8 mouse cellular contexts compared by ENCODE assay signal in the genomic region with DNA sequence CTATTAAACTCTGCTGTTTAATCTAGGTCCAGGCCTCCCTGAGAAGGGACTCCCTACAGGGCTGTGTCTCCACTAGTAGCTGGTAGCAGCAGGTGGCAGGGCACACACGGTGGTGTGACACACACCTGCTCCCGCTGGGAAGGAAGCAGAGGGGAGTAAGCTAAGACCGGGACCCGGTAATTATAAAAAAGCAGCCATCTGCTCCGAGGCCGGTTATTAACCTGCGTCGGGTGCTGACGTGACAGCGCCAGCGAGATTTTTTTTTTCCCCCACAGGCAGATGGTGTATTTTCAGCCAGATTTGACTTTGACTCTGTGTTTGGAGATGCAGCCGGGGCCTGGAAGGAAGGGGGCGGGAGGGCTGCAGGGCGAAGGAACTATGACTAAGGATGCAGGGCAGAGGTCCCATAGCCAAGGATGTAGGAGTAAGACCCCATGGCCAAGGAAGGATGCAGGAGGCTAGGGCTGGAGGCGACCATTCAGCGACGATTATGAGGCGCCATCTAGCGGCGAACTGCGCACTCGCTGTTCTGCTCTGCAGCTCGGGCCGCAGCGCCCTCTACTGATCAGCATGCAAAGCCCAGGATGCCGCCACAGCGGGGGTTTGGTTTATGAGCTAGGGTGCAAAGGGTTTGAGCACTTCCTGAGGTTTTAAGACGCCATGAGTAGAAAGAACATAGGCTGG. TPM values are rescaled to one million over a fixed set of nuclear protein-coding genes. Genes with fewer than 3 reads are reported as not detected.
A peak's percentile ranks its signal among the peaks of the same experiment; 100 is the strongest.
DNase-seq lines count a peak whose midpoint lies in the region; ATAC-seq lines count a peak whose summit lies in the region.

No protein-coding gene starts in this region.

- H3K4me1 ChIP-seq in embryonic facial prominence, embryonic 13.5 days, result peaks cover 5% of the 10 kb centered on the region; the same call in 1 of the 2 replicates
- H3K4me1 ChIP-seq in limb, embryonic 13.5 days, result peaks cover 5% of the 10 kb centered on the region; the same call in 1 of the 2 replicates
- H3K4me1 ChIP-seq in midbrain, embryonic 15.5 days, result peaks cover 5% of the 10 kb centered on the region; the same call in 1 of the 2 replicates

- 0 out of 2 replicates have a peak overlapping the region, but pooled peaks have one; percentile 40 for H3K9ac ChIP-seq in embryonic facial prominence, embryonic 13.5 days
- H3K9ac ChIP-seq in limb, embryonic 13.5 days, result no peak overlapping the region
- peak overlapping the region; percentile 45 for H3K9ac ChIP-seq in midbrain, embryonic 15.5 days

- H3K27ac ChIP-seq in embryonic facial prominence, embryonic 13.5 days, result no peak overlapping the region
- H3K27ac ChIP-seq in limb, embryonic 13.5 days, result no peak overlapping the region
- H3K27ac ChIP-seq in midbrain, embryonic 15.5 days, result peak overlapping the region; percentile 67

- H3K9me3 ChIP-seq in embryonic facial prominence, embryonic 13.5 days, result no peaks in the 10 kb centered on the region
- H3K9me3 ChIP-seq in limb, embryonic 13.5 days, result 0 out of 2 replicates have a peak, but pooled peaks cover 4% of the 10 kb centered on the region
- H3K9me3 ChIP-seq in midbrain, embryonic 15.5 days, result no peaks in the 10 kb centered on the region

- peaks cover 12% of the 10 kb centered on the region for H3K36me3 ChIP-seq in embryonic facial prominence, embryonic 13.5 days
- H3K36me3 ChIP-seq in limb, embryonic 13.5 days, result peaks cover 8% of the 10 kb centered on the region
- H3K36me3 ChIP-seq in midbrain, embryonic 15.5 days (replicated peaks), result no peaks in the 10 kb centered on the region

- no peaks in the 10 kb centered on the region for H3K27me3 ChIP-seq in embryonic facial prominence, embryonic 13.5 days
- no peaks in the 10 kb centered on the region for H3K27me3 ChIP-seq in limb, embryonic 13.5 days
- H3K27me3 ChIP-seq in midbrain, embryonic 15.5 days (replicated peaks), result no peaks in the 10 kb centered on the region

- peak; percentile 37; the same call in 1 of the 2 replicates for ATAC-seq in embryonic facial prominence, embryonic 13.5 days (ENCODE audit: insufficient number of reproducible peaks, insufficient read depth, low FRiP score, low TSS enrichment, low read depth)
- ATAC-seq in limb, embryonic 13.5 days (ENCODE audit: low FRiP score, low read depth), result peak; percentile 86
- peak; percentile 93 for ATAC-seq in midbrain, embryonic 15.5 days (replicated peaks)

- DNase-seq in 416B (ENCODE audit: low read depth), result peak; percentile 77
- peak; percentile 56 to 69 for DNase-seq in adrenal gland, postnatal 4 days (ENCODE audit: low spot score in 2 of 2)
- peak; percentile 61 to 73 for DNase-seq in heart, adult 9 months (ENCODE audit: low spot score in 2 of 2)
- DNase-seq in kidney, adult 9 months, result peak; percentile 83
- peak; percentile 72 to 88 for DNase-seq in spleen, adult 18-20 months

- peak overlapping the region; percentile 55 for H3K4me2 ChIP-seq in embryonic facial prominence, embryonic 13.5 days
- peak overlapping the region; percentile 65 for H3K4me2 ChIP-seq in limb, embryonic 13.5 days (replicated peaks)
- peak overlapping the region; percentile 66 for H3K4me2 ChIP-seq in midbrain, embryonic 15.5 days

- 3% methylated on average over 28 of the region's 28 CpGs for WGBS in embryonic facial prominence, embryonic 13.5 days
- WGBS in limb, embryonic 13.5 days, result 2% methylated on average over 28 of the region's 28 CpGs
- 2% methylated on average over 28 of the region's 28 CpGs for WGBS in midbrain, embryonic 15.5 days

- peak overlapping the region; percentile 24 for H3K4me3 ChIP-seq in embryonic facial prominence, embryonic 13.5 days
- H3K4me3 ChIP-seq in limb, embryonic 13.5 days, result peak overlapping the region; percentile 30
- peak overlapping the region; percentile 39 for H3K4me3 ChIP-seq in midbrain, embryonic 15.5 days

RNA-seq across cellular contexts. Expression of a gene that starts 17.7 kb away (rescaled TPM):
- total RNA-seq in adrenal gland, postnatal 4 days (2021), result 10 to 100 TPM; 22.0 to 36.5 TPM
- 21.8 and 21.9 TPM in 2 replicates for polyA plus RNA-seq in embryonic facial prominence, embryonic 13.5 days (2015; fragmentation: Nextera tagmentation; extraction: Ambion mirVana)
- 18.3 and 19.8 TPM in 2 replicates for polyA plus RNA-seq in limb, embryonic 13.5 days (2015; fragmentation: Nextera tagmentation; extraction: Ambion mirVana)
- polyA plus RNA-seq in midbrain, embryonic 15.5 days (2015; fragmentation: Nextera tagmentation; extraction: Ambion mirVana), result 29.5 and 31.9 TPM in 2 replicates

RNA-seq across cellular contexts. Expression of a gene that starts 27.1 kb away (rescaled TPM):
- total RNA-seq in adrenal gland, postnatal 4 days (2021), result 1 to 10 TPM; 2.7 to 3.0 TPM
- polyA plus RNA-seq in embryonic facial prominence, embryonic 13.5 days (2015; fragmentation: Nextera tagmentation; extraction: Ambion mirVana), result 3.8 and 3.9 TPM in 2 replicates
- 3.6 and 3.7 TPM in 2 replicates for polyA plus RNA-seq in limb, embryonic 13.5 days (2015; fragmentation: Nextera tagmentation; extraction: Ambion mirVana)
- 0.48 and 0.72 TPM in 2 replicates for polyA plus RNA-seq in midbrain, embryonic 15.5 days (2015; fragmentation: Nextera tagmentation; extraction: Ambion mirVana)

Comparison
In these comparisons a context has a peak if more than half of its experiments do, and no peak if none do; other contexts are left out.
1. ATAC-seq: peak in every context shown above with its lines; median percentile 93 in midbrain, embryonic 15.5 days; 86 in limb, embryonic 13.5 days; 37 in embryonic facial prominence, embryonic 13.5 days.